Mouse (Mus musculus) stomach, embryonic 14.5 days (tissue): ENCODE measurements around the gene Gins1. TPM values are rescaled to one million over a fixed set of nuclear protein-coding genes. Genes with fewer than 3 reads are reported as not detected.

Experiments
- ATAC-seq: fragments of 200-750 bp; cut with Nextera tagmentation; 2 replicates; pipeline ENCODE4 v1.8.0; 2017; ENCODE audit warnings: low read depth, moderate TSS enrichment; ENCODE audit not compliant: insufficient number of reproducible peaks, insufficient read depth, low FRiP score
- H3K27ac ChIP-seq: fragments of 300-500 bp; sonication (generic); 2 replicates; pipeline ENCODE4 v1.5.1; 2014; ENCODE audit warnings: mild to moderate bottlenecking, low read length, moderate library complexity, mixed read lengths
- H3K27me3 ChIP-seq: fragments of 300-500 bp; sonication (generic); 2 replicates; pipeline ENCODE4 v1.6.1; 2014; ENCODE audit warnings: low read length, control low read depth, mixed read lengths; ENCODE audit not compliant: control insufficient read depth, insufficient read depth
- H3K36me3 ChIP-seq: fragments of 300-500 bp; sonication (generic); 2 replicates; pipeline ENCODE4 v1.6.1; 2014; ENCODE audit warnings: mild to moderate bottlenecking, control low read depth, low read length, moderate library complexity, mixed read lengths; ENCODE audit not compliant: control insufficient read depth, insufficient read depth
- H3K4me1 ChIP-seq: fragments of 300-500 bp; sonication (generic); 2 replicates; pipeline ENCODE4 v1.6.1; 2014; ENCODE audit warnings: low read length, control low read depth, mixed read lengths; ENCODE audit not compliant: control insufficient read depth, insufficient read depth
- H3K4me2 ChIP-seq: fragments of 300-500 bp; sonication (generic); replicated peaks from 2 replicates; pipeline ENCODE4 v1.6.1; 2014; ENCODE audit warnings: low read depth, low read length, control low read depth
- H3K4me3 ChIP-seq: fragments of 300-500 bp; sonication (generic); 2 replicates; pipeline ENCODE4 v1.5.1; 2014; ENCODE audit warnings: low read depth, low read length, control low read depth
- H3K9ac ChIP-seq: fragments of 300-500 bp; sonication (generic); replicated peaks from 2 replicates; pipeline ENCODE4 v1.6.1; 2014; ENCODE audit warnings: low read depth, mild to moderate bottlenecking, control low read depth, low read length, moderate library complexity, mixed read lengths
- H3K9me3 ChIP-seq: fragments of 300-500 bp; sonication (generic); 2 replicates; pipeline ENCODE4 v1.6.1; 2016; ENCODE audit warnings: low read depth, low read length, control low read depth; ENCODE audit not compliant: control insufficient read depth
- WGBS: fragments of 180-500 bp; shearing (Covaris S2); extraction: QIAGEN DNeasy Blood & Tissue Kit; methylation state at CpG from one replicate; pipeline ENCODE4 v1.1.7; 2014; 5-methylcytosine and 5-hydroxymethylcytosine counted together
- polyA plus RNA-seq: library from polyadenylated mRNA; unstranded; fragments of >200 nt; fragmentation: Nextera tagmentation; extraction: Ambion mirVana; gene quantifications from 2 replicates; pipeline ENCODE4 v1.2.1, GENCODE M21; 2014

Gins1 gene
- polyA plus RNA-seq, 1 experiment from 2014 or later: 44.8 TPM

GRCm38 (mm10) chr2:150955859-150956258, 50.7 kb downstream of the Gins1 start:
- no peak overlapping the region for H3K4me2 ChIP-seq
- ATAC-seq: no peak
- H3K4me3 ChIP-seq: no peak overlapping the region
- H3K9ac ChIP-seq: no peak overlapping the region
- no peak overlapping the region for H3K27ac ChIP-seq
- no peaks in the 10 kb centered on the region for H3K4me1 ChIP-seq
- H3K9me3 ChIP-seq: no peaks in the 10 kb centered on the region
- WGBS: 77% methylated on average over 1 of the region's 1 CpGs
- H3K36me3 ChIP-seq: peaks cover 24% of the 10 kb centered on the region
- no peaks in the 10 kb centered on the region for H3K27me3 ChIP-seq

GRCm38 (mm10) chr2:150959521-150959920, 54.3 kb downstream of the Gins1 start:
- no peak for ATAC-seq
- Histone ChIP-seq H3K9ac (no peak overlapping the region), H3K9me3 (no peaks in the 10 kb centered on the region), H3K27ac (no peak overlapping the region), H3K27me3 (no peaks in the 10 kb centered on the region), H3K4me3 (no peak overlapping the region), H3K4me2 (no peak overlapping the region), H3K36me3 (peaks cover 9% of the 10 kb centered on the region), H3K4me1 (no peaks in the 10 kb centered on the region)
- WGBS: 90% methylated on average over 10 of the region's 10 CpGs

- H3K36me3 ChIP-seq: peaks cover 21% of the 10 kb centered on the region
- 95% methylated on average over 3 of the region's 3 CpGs for WGBS
- ATAC-seq: no peak
- H3K9ac ChIP-seq: no peak overlapping the region
- no peak overlapping the region for H3K27ac ChIP-seq
- H3K27me3 ChIP-seq: no peaks in the 10 kb centered on the region
- H3K9me3 ChIP-seq: no peaks in the 10 kb centered on the region
- no peak overlapping the region for H3K4me2 ChIP-seq
- no peak overlapping the region for H3K4me3 ChIP-seq
- H3K4me1 ChIP-seq: no peaks in the 10 kb centered on the region
Observed at GRCm38 (mm10) chr2:150963246-150963645, 58.0 kb downstream of the Gins1 start.

GRCm38 (mm10) chr2:150964641-150965040, 59.4 kb downstream of the Gins1 start:
- no peaks in the 10 kb centered on the region for H3K9me3 ChIP-seq
- H3K4me1 ChIP-seq: no peaks in the 10 kb centered on the region
- H3K9ac ChIP-seq: no peak overlapping the region
- no peak overlapping the region for H3K4me2 ChIP-seq
- no peaks in the 10 kb centered on the region for H3K27me3 ChIP-seq
- no peak for ATAC-seq
- H3K36me3 ChIP-seq: peaks cover 20% of the 10 kb centered on the region
- no peak overlapping the region for H3K4me3 ChIP-seq
- H3K27ac ChIP-seq: no peak overlapping the region
- WGBS: 88% methylated on average over 3 of the region's 3 CpGs

GRCm38 (mm10) chr2:150965951-150966350, 60.8 kb downstream of the Gins1 start:
- Histone ChIP-seq H3K27me3 (no peaks in the 10 kb centered on the region), H3K9me3 (no peaks in the 10 kb centered on the region), H3K4me1 (no peaks in the 10 kb centered on the region), H3K27ac (no peak overlapping the region), H3K36me3 (peaks cover 22% of the 10 kb centered on the region), H3K4me2 (no peak overlapping the region), H3K4me3 (no peak overlapping the region), H3K9ac (no peak overlapping the region)
- ATAC-seq: no peak
- 91% methylated on average over 10 of the region's 10 CpGs for WGBS

- no peak for ATAC-seq
- H3K4me3 ChIP-seq: no peak overlapping the region
- no peaks in the 10 kb centered on the region for H3K4me1 ChIP-seq
- no peak overlapping the region for H3K27ac ChIP-seq
- no peak overlapping the region for H3K9ac ChIP-seq
- WGBS: 90% methylated on average over 2 of the region's 2 CpGs
- H3K9me3 ChIP-seq: no peaks in the 10 kb centered on the region
- H3K36me3 ChIP-seq: peaks cover 22% of the 10 kb centered on the region
- H3K4me2 ChIP-seq: no peak overlapping the region
- H3K27me3 ChIP-seq: no peaks in the 10 kb centered on the region
Observed at GRCm38 (mm10) chr2:150967491-150967890, 62.3 kb downstream of the Gins1 start.

GRCm38 (mm10) chr2:150969231-150969630, 64.0 kb downstream of the Gins1 start:
- no peak overlapping the region for H3K4me3 ChIP-seq
- H3K9me3 ChIP-seq: no peaks in the 10 kb centered on the region
- H3K4me1 ChIP-seq: no peaks in the 10 kb centered on the region
- no peak overlapping the region for H3K4me2 ChIP-seq
- no peak for ATAC-seq
- no peak overlapping the region for H3K9ac ChIP-seq
- H3K27ac ChIP-seq: no peak overlapping the region
- peaks cover 32% of the 10 kb centered on the region for H3K36me3 ChIP-seq
- WGBS: 96% methylated on average over 2 of the region's 2 CpGs
- no peaks in the 10 kb centered on the region for H3K27me3 ChIP-seq

GRCm38 (mm10) chr2:150971856-150972255, 66.7 kb downstream of the Gins1 start:
- no peaks in the 10 kb centered on the region for H3K4me1 ChIP-seq
- H3K36me3 ChIP-seq: peaks cover 23% of the 10 kb centered on the region
- ATAC-seq: no peak

GRCm38 (mm10) chr2:150972681-150973080, 67.5 kb downstream of the Gins1 start:
- ATAC-seq: no peak
- Histone ChIP-seq H3K4me3 (no peak overlapping the region), H3K27ac (no peak overlapping the region), H3K9me3 (no peaks in the 10 kb centered on the region), H3K4me2 (no peak overlapping the region), H3K27me3 (no peaks in the 10 kb centered on the region), H3K4me1 (no peaks in the 10 kb centered on the region), H3K36me3 (peaks cover 22% of the 10 kb centered on the region), H3K9ac (no peak overlapping the region)
- WGBS: 89% methylated on average over 3 of the region's 3 CpGs

More at GRCm38 (mm10) chr2:150971856-150972255, 66.7 kb downstream of the Gins1 start:
- H3K4me3 ChIP-seq: no peak overlapping the region
- WGBS: 94% methylated on average over 7 of the region's 7 CpGs
- no peak overlapping the region for H3K27ac ChIP-seq
- no peaks in the 10 kb centered on the region for H3K27me3 ChIP-seq
- no peak overlapping the region for H3K9ac ChIP-seq
- no peak overlapping the region for H3K4me2 ChIP-seq
- no peaks in the 10 kb centered on the region for H3K9me3 ChIP-seq
